Mouse (Mus musculus): ENCODE measurements at regions not wholly inside any gene's neighbourhood (a gene's known extent, or its start where the extent isn't known, plus 50 kb on each side); places are given as distances from the start of the nearest gene placed in this dataset.

GRCm38 (mm10) chr12:7382455-7382854, 595.0 kb upstream of the Apob start:
- DNase-seq, result no peak

- no peak for DNase-seq
These were observed 573.6 kb upstream of the Apob start for GRCm38 (mm10) chr12:7403800-7404199.

- no peak for DNase-seq
These were observed 565.6 kb upstream of the Apob start for GRCm38 (mm10) chr12:7411810-7412209.

GRCm38 (mm10) chr12:7420276-7420675, 557.2 kb upstream of the Apob start:
- no peak for DNase-seq

- no peak for DNase-seq
These were observed 555.5 kb upstream of the Apob start for GRCm38 (mm10) chr12:7421826-7422540.

GRCm38 (mm10) chr12:7430981-7431380, 546.5 kb upstream of the Apob start:
- no peak for DNase-seq

- no peak for DNase-seq
These were observed 532.2 kb upstream of the Apob start for GRCm38 (mm10) chr12:7445238-7445637.

GRCm38 (mm10) chr12:7450506-7450905, 526.9 kb upstream of the Apob start:
- DNase-seq, result no peak

GRCm38 (mm10) chr12:7457036-7457435, 520.4 kb upstream of the Apob start:
- no peak for DNase-seq

GRCm38 (mm10) chr12:7457544-7457943, 519.9 kb upstream of the Apob start:
- DNase-seq, result no peak

GRCm38 (mm10) chr12:7464947-7465346, 512.5 kb upstream of the Apob start:
- DNase-seq, result no peak

GRCm38 (mm10) chr12:7512579-7513248, 464.7 kb upstream of the Apob start:
- DNase-seq, result no peak

GRCm38 (mm10) chr12:7537389-7537788, 440.1 kb upstream of the Apob start:
- DNase-seq, result no peak

- no peak for DNase-seq
These were observed 434.0 kb upstream of the Apob start for GRCm38 (mm10) chr12:7543281-7543981.

- DNase-seq, result no peak
These were observed 428.7 kb upstream of the Apob start for GRCm38 (mm10) chr12:7548759-7549158.

GRCm38 (mm10) chr12:7560245-7560644, 417.2 kb upstream of the Apob start:
- no peak for DNase-seq

- DNase-seq, result no peak
These were observed 401.4 kb upstream of the Apob start for GRCm38 (mm10) chr12:7576081-7576480.

- no peak for DNase-seq
These were observed 389.9 kb upstream of the Apob start for GRCm38 (mm10) chr12:7587501-7587900.

- DNase-seq, result no peak
These were observed 366.0 kb upstream of the Apob start for GRCm38 (mm10) chr12:7611272-7612092.

- no peak for DNase-seq
These were observed 340.9 kb upstream of the Apob start for GRCm38 (mm10) chr12:7636417-7637175.

- DNase-seq, result no peak
These were observed 339.8 kb upstream of the Apob start for GRCm38 (mm10) chr12:7637629-7638028.

GRCm38 (mm10) chr12:7650851-7651250, 326.6 kb upstream of the Apob start:
- no peak for DNase-seq

Measured in adrenal gland, postnatal 25 days (tissue).